Mouse (Mus musculus): ENCODE data around the gene Camkk1. TPM values are rescaled to one million over a fixed set of nuclear protein-coding genes. Genes with fewer than 3 reads are reported as not detected.

Camkk1 gene
- polyA plus RNA-seq, 1 experiment, result 3.8 TPM

GRCm38 (mm10) chr11:73076733-73077132 lies 57.9 kb downstream of the Camkk1 start:
- no peak for TF ChIP-seq GATA1 (IDR thresholded peaks at IDR 0.05; ENCODE audit: low read length)

- TF ChIP-seq GATA1 (IDR thresholded peaks at IDR 0.05; ENCODE audit: low read length), result no peak
These were observed 58.5 kb downstream of the Camkk1 start for GRCm38 (mm10) chr11:73077211-73077720.

GRCm38 (mm10) chr11:73078615-73079014 lies 59.8 kb downstream of the Camkk1 start:
- TF ChIP-seq GATA1 (IDR thresholded peaks at IDR 0.05; ENCODE audit: low read length), result no peak

GRCm38 (mm10) chr11:73080306-73080705 lies 61.5 kb downstream of the Camkk1 start:
- TF ChIP-seq GATA1 (IDR thresholded peaks at IDR 0.05; ENCODE audit: low read length), result no peak

GRCm38 (mm10) chr11:73084303-73084702 lies 65.5 kb downstream of the Camkk1 start:
- TF ChIP-seq GATA1 (IDR thresholded peaks at IDR 0.05; ENCODE audit: low read length), result no peak

GRCm38 (mm10) chr11:73084804-73085231 lies 66.0 kb downstream of the Camkk1 start:
- TF ChIP-seq GATA1 (IDR thresholded peaks at IDR 0.05; ENCODE audit: low read length), result no peak

- no peak for TF ChIP-seq GATA1 (IDR thresholded peaks at IDR 0.05; ENCODE audit: low read length)
These were observed 66.6 kb downstream of the Camkk1 start for GRCm38 (mm10) chr11:73085391-73085790.

GRCm38 (mm10) chr11:73087700-73088480 lies 69.1 kb downstream of the Camkk1 start:
- TF ChIP-seq GATA1 (IDR thresholded peaks at IDR 0.05; ENCODE audit: low read length), result no peak

GRCm38 (mm10) chr11:73090283-73090682 lies 71.5 kb downstream of the Camkk1 start, which contains the start of gene Itgae:
Gene Itgae (plus strand): TSS chr11:73090583.
- no peak for TF ChIP-seq GATA1 (IDR thresholded peaks at IDR 0.05; ENCODE audit: low read length)

- TF ChIP-seq GATA1 (IDR thresholded peaks at IDR 0.05; ENCODE audit: low read length), result no peak
These were observed 72.0 kb downstream of the Camkk1 start for GRCm38 (mm10) chr11:73090826-73091225.

Other genes with a start within 250 kb of the Camkk1 start
- gene Cyb5d2, start 222.9 kb upstream of the Camkk1 start, polyA plus RNA-seq (2012), result 0.63 and 0.90 TPM in 2 replicates
- 7.6 and 8.7 TPM in 2 replicates for gene Zzef1, start 222.8 kb upstream of the Camkk1 start, polyA plus RNA-seq (2012)
- 13.9 and 15.7 TPM in 2 replicates for gene Atp2a3, start 57.8 kb upstream of the Camkk1 start, polyA plus RNA-seq (2012)
- 5.8 and 14.4 TPM in 2 replicates for gene P2rx1, start 19.9 kb upstream of the Camkk1 start, polyA plus RNA-seq (2012)
- gene Ncbp3, start 28.8 kb downstream of the Camkk1 start, polyA plus RNA-seq (2012), result 9.1 and 12.0 TPM in 2 replicates
- gene Itgae, start 71.6 kb downstream of the Camkk1 start, polyA plus RNA-seq (2012), result 0.03 TPM in 2 replicates
- gene Haspin, start 119.3 kb downstream of the Camkk1 start, polyA plus RNA-seq (2012), result 26.0 and 32.8 TPM in 2 replicates
- not detected in 2 replicates for gene P2rx5, start 141.4 kb downstream of the Camkk1 start, polyA plus RNA-seq (2012)
- gene Emc6, start 158.0 kb downstream of the Camkk1 start, polyA plus RNA-seq (2012), result 271 and 304 TPM in 2 replicates
- 2.9 and 7.4 TPM in 2 replicates for gene Tax1bp3, start 158.1 kb downstream of the Camkk1 start, polyA plus RNA-seq (2012)
- 1.8 and 3.1 TPM in 2 replicates for gene Ctns, start 180.0 kb downstream of the Camkk1 start, polyA plus RNA-seq (2012)
- 1.3 TPM in 2 replicates for gene Shpk, start 180.5 kb downstream of the Camkk1 start, polyA plus RNA-seq (2012)
- not detected in 2 replicates for gene Trpv1, start 215.3 kb downstream of the Camkk1 start, polyA plus RNA-seq (2012)
- not detected in 2 replicates for gene Trpv3, start 248.4 kb downstream of the Camkk1 start, polyA plus RNA-seq (2012)